Mouse (Mus musculus): ENCODE measurements at regions not wholly inside any gene's neighbourhood (a gene's known extent, or its start where the extent isn't known, plus 50 kb on each side); places are given as distances from the start of the nearest gene placed in this dataset.

GRCm38 (mm10) chr1:138908860-138909259, 52.2 kb upstream of the 2310009B15Rik start:
- DNase-seq (ENCODE audit: low read depth, low spot score) = no peak

GRCm38 (mm10) chr1:138909654-138910053, 53.0 kb upstream of the 2310009B15Rik start:
- no peak for DNase-seq (ENCODE audit: low read depth, low spot score)

GRCm38 (mm10) chr1:138912156-138912616, 51.0 kb upstream of the Dennd1b start:
- DNase-seq (ENCODE audit: low read depth, low spot score) = peak; percentile 29

GRCm38 (mm10) chr1:138912928-138913327, 50.3 kb upstream of the Dennd1b start:
- DNase-seq (ENCODE audit: low read depth, low spot score) = no peak

GRCm38 (mm10) chr1:138913428-138913827, 49.8 kb upstream of the Dennd1b start:
- no peak for DNase-seq (ENCODE audit: low read depth, low spot score)
